Mouse (Mus musculus) liver, embryonic 15.5 days (tissue): ENCODE measurements at regions not wholly inside any gene's neighbourhood (a gene's known extent, or its start where the extent isn't known, plus 50 kb on each side); places are given as distances from the start of the nearest gene placed in this dataset.

ENCODE experiments used
- ATAC-seq: fragments of 200-750 bp; cut with Nextera tagmentation; 2 replicates; pipeline ENCODE4 v1.8.0; 2017; ENCODE audit warnings: moderate number of reproducible peaks, mild to moderate bottlenecking, moderate library complexity; ENCODE audit not compliant: insufficient read depth
- H3K27ac ChIP-seq: fragments of 300-500 bp; sonication (generic); replicated peaks from 2 replicates; pipeline ENCODE4 v1.5.1; 2015; ENCODE audit warnings: mild to moderate bottlenecking, inconsistent platforms
- H3K27me3 ChIP-seq: fragments of 300-500 bp; sonication (generic); 2 replicates; pipeline ENCODE4 v1.6.1; 2015; ENCODE audit warnings: mild to moderate bottlenecking, inconsistent platforms
- H3K36me3 ChIP-seq: fragments of 300-500 bp; sonication (generic); replicated peaks from 2 replicates; pipeline ENCODE4 v1.6.1; 2015; ENCODE audit warnings: moderate library complexity, mild to moderate bottlenecking, inconsistent platforms
- H3K4me1 ChIP-seq: fragments of 300-500 bp; sonication (generic); replicated peaks from 2 replicates; pipeline ENCODE4 v1.6.1; 2015; ENCODE audit warnings: inconsistent platforms
- H3K4me2 ChIP-seq: fragments of 300-500 bp; sonication (generic); 2 replicates; pipeline ENCODE4 v1.6.1; 2015; ENCODE audit warnings: moderate library complexity, mild to moderate bottlenecking, inconsistent platforms
- H3K4me3 ChIP-seq: fragments of 300-500 bp; sonication (generic); replicated peaks from 2 replicates; pipeline ENCODE4 v1.5.1; 2015; ENCODE audit warnings: mild to moderate bottlenecking, inconsistent platforms
- H3K9ac ChIP-seq: fragments of 300-500 bp; sonication (generic); 2 replicates; pipeline ENCODE4 v1.6.1; 2015; ENCODE audit warnings: moderate library complexity, mild to moderate bottlenecking, inconsistent platforms
- H3K9me3 ChIP-seq: fragments of 300-500 bp; sonication (generic); replicated peaks from 2 replicates; pipeline ENCODE4 v1.6.1; 2016; ENCODE audit warnings: inconsistent platforms
- WGBS: fragments of 180-500 bp; shearing (Covaris S2); methylation state at CpG from one replicate; pipeline ENCODE4 v1.1.7; 2015; ENCODE audit warnings: mixed read lengths; ENCODE audit not compliant: insufficient replicate concordance; 5-methylcytosine and 5-hydroxymethylcytosine counted together

GRCm38 (mm10) chr12:54537690-54538319 lies 118.6 kb downstream of the Sptssa start:
- no peak overlapping the region for H3K4me3 ChIP-seq
- H3K36me3 ChIP-seq = no peaks in the 10 kb centered on the region
- WGBS = 72% methylated on average over 7 of the region's 7 CpGs
- no peak for ATAC-seq
- no peaks in the 10 kb centered on the region for H3K9me3 ChIP-seq
- no peaks in the 10 kb centered on the region for H3K27me3 ChIP-seq
- no peaks in the 10 kb centered on the region for H3K4me1 ChIP-seq
- no peak overlapping the region for H3K27ac ChIP-seq
- no peak overlapping the region for H3K9ac ChIP-seq
- no peak overlapping the region for H3K4me2 ChIP-seq

GRCm38 (mm10) chr12:54537022-54537421 lies 119.4 kb downstream of the Sptssa start:
- Histone ChIP-seq H3K4me2 (no peak overlapping the region), H3K9ac (no peak overlapping the region), H3K27ac (no peak overlapping the region), H3K4me1 (no peaks in the 10 kb centered on the region), H3K36me3 (no peaks in the 10 kb centered on the region), H3K9me3 (no peaks in the 10 kb centered on the region), H3K27me3 (no peaks in the 10 kb centered on the region), H3K4me3 (no peak overlapping the region)
- ATAC-seq = no peak
- 69% methylated on average over 7 of the region's 7 CpGs for WGBS

GRCm38 (mm10) chr12:54535556-54536516 lies 120.5 kb downstream of the Sptssa start:
- no peak overlapping the region for H3K27ac ChIP-seq
- no peaks in the 10 kb centered on the region for H3K36me3 ChIP-seq

GRCm38 (mm10) chr12:54534910-54535309 lies 121.5 kb downstream of the Sptssa start:
- Histone ChIP-seq H3K27ac (no peak overlapping the region), H3K9me3 (no peaks in the 10 kb centered on the region), H3K4me2 (no peak overlapping the region), H3K9ac (no peak overlapping the region), H3K4me3 (no peak overlapping the region), H3K4me1 (no peaks in the 10 kb centered on the region), H3K36me3 (no peaks in the 10 kb centered on the region), H3K27me3 (no peaks in the 10 kb centered on the region)
- ATAC-seq = no peak
- WGBS = 31% methylated on average over 7 of the region's 7 CpGs

More at GRCm38 (mm10) chr12:54535556-54536516, 120.5 kb downstream of the Sptssa start:
- Histone ChIP-seq H3K9me3 (no peaks in the 10 kb centered on the region), H3K4me1 (no peaks in the 10 kb centered on the region), H3K27me3 (no peaks in the 10 kb centered on the region), H3K4me3 (no peak overlapping the region), H3K9ac (no peak overlapping the region), H3K4me2 (no peak overlapping the region)
- no peak for ATAC-seq
- 56% methylated on average over 7 of the region's 9 CpGs for WGBS

GRCm38 (mm10) chr12:54533134-54533533 lies 123.2 kb downstream of the Sptssa start:
- no peak overlapping the region for H3K4me2 ChIP-seq
- no peaks in the 10 kb centered on the region for H3K4me1 ChIP-seq
- no peak for ATAC-seq
- no peaks in the 10 kb centered on the region for H3K9me3 ChIP-seq
- no peak overlapping the region for H3K27ac ChIP-seq
- no peaks in the 10 kb centered on the region for H3K36me3 ChIP-seq
- H3K4me3 ChIP-seq = no peak overlapping the region
- 32% methylated on average over 5 of the region's 5 CpGs for WGBS
- H3K9ac ChIP-seq = no peak overlapping the region
- H3K27me3 ChIP-seq = no peaks in the 10 kb centered on the region

- ATAC-seq = no peak
- Histone ChIP-seq H3K27me3 (no peaks in the 10 kb centered on the region), H3K27ac (no peak overlapping the region), H3K4me1 (no peaks in the 10 kb centered on the region), H3K9me3 (no peaks in the 10 kb centered on the region), H3K4me2 (no peak overlapping the region), H3K36me3 (no peaks in the 10 kb centered on the region), H3K4me3 (no peak overlapping the region), H3K9ac (no peak overlapping the region)
- WGBS = 69% methylated on average over 8 of the region's 8 CpGs
Measured at GRCm38 (mm10) chr12:54532062-54532461, 124.3 kb downstream of the Sptssa start.

- Histone ChIP-seq H3K9me3 (no peaks in the 10 kb centered on the region), H3K36me3 (no peaks in the 10 kb centered on the region), H3K4me1 (no peaks in the 10 kb centered on the region), H3K4me3 (no peak overlapping the region), H3K9ac (no peak overlapping the region), H3K27me3 (no peaks in the 10 kb centered on the region), H3K27ac (no peak overlapping the region), H3K4me2 (no peak overlapping the region)
- no peak for ATAC-seq
Measured at GRCm38 (mm10) chr12:54528046-54528445, 128.3 kb downstream of the Sptssa start.

GRCm38 (mm10) chr12:54527577-54527976 lies 128.8 kb downstream of the Sptssa start:
- no peak for ATAC-seq

GRCm38 (mm10) chr12:54520406-54520805 lies 136.0 kb downstream of the Sptssa start:
- Histone ChIP-seq H3K27ac (no peak overlapping the region), H3K4me2 (no peak overlapping the region), H3K9me3 (no peaks in the 10 kb centered on the region), H3K4me1 (no peaks in the 10 kb centered on the region), H3K27me3 (no peaks in the 10 kb centered on the region), H3K4me3 (no peak overlapping the region), H3K9ac (no peak overlapping the region), H3K36me3 (no peaks in the 10 kb centered on the region)
- 50% methylated on average over 4 of the region's 4 CpGs for WGBS
- no peak for ATAC-seq

More at GRCm38 (mm10) chr12:54527577-54527976, 128.8 kb downstream of the Sptssa start:
- Histone ChIP-seq H3K9me3 (no peaks in the 10 kb centered on the region), H3K27ac (no peak overlapping the region), H3K36me3 (no peaks in the 10 kb centered on the region), H3K4me2 (no peak overlapping the region), H3K4me1 (no peaks in the 10 kb centered on the region), H3K27me3 (no peaks in the 10 kb centered on the region), H3K4me3 (no peak overlapping the region), H3K9ac (no peak overlapping the region)
- WGBS = 61% methylated on average over 2 of the region's 2 CpGs

GRCm38 (mm10) chr12:54519370-54519769 lies 137.0 kb downstream of the Sptssa start:
- Histone ChIP-seq H3K4me3 (no peak overlapping the region), H3K4me2 (no peak overlapping the region), H3K27me3 (no peaks in the 10 kb centered on the region), H3K36me3 (no peaks in the 10 kb centered on the region), H3K9ac (no peak overlapping the region), H3K27ac (no peak overlapping the region), H3K9me3 (no peaks in the 10 kb centered on the region), H3K4me1 (no peaks in the 10 kb centered on the region)
- WGBS = 39% methylated on average over 3 of the region's 3 CpGs
- ATAC-seq = no peak

GRCm38 (mm10) chr12:54517265-54517664 lies 139.1 kb downstream of the Sptssa start:
- no peaks in the 10 kb centered on the region for H3K4me1 ChIP-seq
- H3K4me3 ChIP-seq = no peak overlapping the region
- H3K9ac ChIP-seq = no peak overlapping the region
- H3K4me2 ChIP-seq = no peak overlapping the region
- ATAC-seq = no peak
- WGBS = 60% methylated on average over 3 of the region's 3 CpGs
- no peaks in the 10 kb centered on the region for H3K9me3 ChIP-seq
- no peaks in the 10 kb centered on the region for H3K36me3 ChIP-seq
- H3K27me3 ChIP-seq = no peaks in the 10 kb centered on the region
- H3K27ac ChIP-seq = no peak overlapping the region
